Mouse (Mus musculus): ENCODE measurements around the gene Ppp1r13l.

The Ppp1r13l gene

DNA sequence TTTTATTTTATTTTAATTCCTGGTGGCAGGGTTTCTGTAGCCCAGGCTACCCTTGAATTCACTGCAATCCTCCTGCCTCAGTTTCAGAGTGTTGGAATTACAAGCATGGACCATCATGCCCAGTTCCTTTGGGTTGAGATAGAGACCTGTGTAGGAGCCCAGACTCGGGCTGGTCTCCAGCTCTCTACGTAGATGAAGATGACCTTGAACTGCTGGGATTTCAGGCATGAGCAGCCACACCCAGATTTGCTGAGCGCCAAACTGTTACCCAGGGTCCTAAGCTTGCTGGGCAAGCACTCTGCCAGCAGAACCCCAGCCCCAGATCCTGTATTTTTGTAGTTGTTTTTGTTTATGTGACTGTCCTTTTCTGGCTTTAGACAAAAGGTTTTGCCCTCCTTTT lies 54.0 kb downstream of the Ppp1r13l start:
- no peak for DNase-seq (ENCODE audit: low spot score in 2 of 2)

DNA sequence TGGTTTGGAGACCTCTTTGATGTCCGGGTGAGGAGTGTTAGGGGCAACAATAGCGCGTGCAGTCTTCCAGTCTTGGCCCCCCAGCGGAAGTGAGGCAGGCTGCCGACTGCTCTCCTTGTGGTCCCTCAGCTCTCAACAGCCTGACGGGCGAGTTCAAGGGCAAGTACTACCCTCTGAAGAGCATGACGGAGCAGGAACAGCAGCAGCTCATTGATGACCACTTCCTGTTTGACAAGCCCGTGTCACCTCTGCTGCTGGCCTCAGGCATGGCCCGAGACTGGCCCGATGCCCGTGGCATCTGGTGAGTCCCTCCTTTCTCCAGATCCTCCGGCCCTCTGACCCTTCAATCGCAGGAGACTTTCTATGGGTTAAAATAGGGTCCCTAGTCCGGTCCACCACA lies 57.0 kb downstream of the Ppp1r13l start:
- DNase-seq (ENCODE audit: low spot score in 2 of 2), result no peak

- DNase-seq (ENCODE audit: low spot score in 2 of 2), result no peak
Observed at GRCm38 (mm10) chr7:19420121-19420520, 60.6 kb downstream of the Ppp1r13l start.

- DNase-seq (ENCODE audit: low spot score in 2 of 2), result peak; percentile 81 to 89
Observed at GRCm38 (mm10) chr7:19420821-19421636, 61.5 kb downstream of the Ppp1r13l start.

DNA sequence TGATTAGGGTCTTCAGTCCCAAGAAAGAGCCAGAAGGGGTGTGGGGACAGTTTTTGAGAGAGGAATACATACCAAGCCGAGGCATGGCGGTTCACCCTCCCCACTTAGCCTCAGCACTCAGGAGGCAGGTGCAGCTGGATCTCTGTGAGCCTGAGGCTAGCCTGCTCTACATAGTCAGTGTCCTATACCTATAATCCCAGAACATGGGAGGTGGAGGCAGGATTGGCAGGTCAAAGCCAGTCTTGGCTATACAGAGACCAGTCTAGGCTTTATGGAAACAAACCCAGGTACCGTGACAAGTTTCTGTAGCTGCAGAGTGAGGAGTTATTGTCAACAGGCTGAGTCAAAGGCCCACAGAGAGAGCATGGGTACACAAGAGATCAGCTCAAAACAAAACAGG lies 63.5 kb downstream of the Ppp1r13l start:
- DNase-seq (ENCODE audit: low spot score in 2 of 2), result no peak

GRCm38 (mm10) chr7:19424051-19424450 lies 64.5 kb downstream of the Ppp1r13l start:
- no peak for DNase-seq (ENCODE audit: low spot score in 2 of 2)

DNA sequence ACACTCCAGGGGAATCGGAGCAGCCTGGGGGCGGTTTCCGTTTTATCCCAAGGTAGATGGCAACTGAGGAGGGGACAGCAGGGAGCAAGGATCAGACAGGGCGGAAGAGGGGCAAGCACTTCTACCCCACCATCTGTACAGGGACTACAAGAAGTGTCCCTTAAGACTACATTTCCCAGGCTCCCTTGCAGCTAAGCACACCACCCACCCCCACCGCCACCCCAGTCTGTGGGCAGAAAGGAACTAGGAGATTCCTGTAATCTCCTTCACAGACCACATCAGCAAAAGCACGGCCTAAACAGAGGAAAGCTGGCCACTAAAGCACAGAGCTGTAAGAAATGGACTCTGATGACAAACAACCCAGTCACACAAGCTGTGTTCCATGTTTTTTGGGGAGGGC lies 66.8 kb downstream of the Ppp1r13l start:
- no peak for DNase-seq (ENCODE audit: low spot score in 2 of 2)

GRCm38 (mm10) chr7:19426888-19427287 lies 67.3 kb downstream of the Ppp1r13l start:
- no peak for DNase-seq (ENCODE audit: low spot score in 2 of 2)
